Mouse (Mus musculus): ENCODE measurements around the gene Adh5. TPM values are rescaled to one million over a fixed set of nuclear protein-coding genes. Genes with fewer than 3 reads are reported as not detected.

Gene Adh5
- 40.4 and 47.3 TPM in 2 replicates for polyA plus RNA-seq (2012; rRNA removed)

DNA sequence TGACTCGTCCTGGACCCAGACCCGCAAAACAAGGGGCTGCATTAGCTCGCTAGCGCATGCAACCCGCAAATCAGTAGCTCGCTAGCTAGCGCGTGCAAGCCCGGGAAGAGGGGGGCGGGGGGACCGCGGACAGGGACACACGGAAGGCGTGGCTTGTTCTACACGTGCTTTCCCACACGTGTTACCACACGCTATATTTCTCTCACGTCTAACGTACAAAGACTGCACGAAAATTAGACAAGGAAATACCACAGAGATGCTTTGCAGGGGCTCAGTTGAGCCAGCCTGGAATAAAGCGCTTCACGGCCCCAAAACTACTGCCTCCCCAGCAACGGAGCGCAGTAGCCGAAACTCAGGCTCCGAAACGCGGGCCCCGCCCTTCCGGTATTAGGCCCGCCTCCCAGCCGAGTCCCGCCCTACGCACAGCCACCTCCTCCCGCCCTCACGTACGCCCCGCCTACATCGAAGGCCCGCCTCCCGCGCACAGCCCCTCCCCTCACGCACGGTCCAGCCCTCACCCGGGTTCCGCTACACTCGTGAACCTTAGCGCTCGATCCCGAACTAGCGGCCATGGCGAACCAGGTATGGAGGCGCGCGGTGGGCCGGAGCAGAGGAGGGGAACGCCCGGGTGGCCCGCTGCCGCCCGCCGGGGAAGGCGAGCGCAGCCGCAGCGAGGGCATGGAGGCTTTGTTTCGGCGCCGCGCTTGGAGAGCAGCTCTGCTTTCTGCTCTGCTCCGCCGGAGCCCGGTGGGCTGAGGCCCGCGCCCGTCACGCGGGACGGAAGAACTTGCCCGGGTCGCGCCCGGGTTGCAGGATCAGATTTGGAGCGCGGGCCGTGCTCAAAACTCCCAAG is at the start of gene Adh5:
Gene Adh5, plus strand, starts transcription at position 482 of the 853 bp plus-strand sequence.

DNA sequence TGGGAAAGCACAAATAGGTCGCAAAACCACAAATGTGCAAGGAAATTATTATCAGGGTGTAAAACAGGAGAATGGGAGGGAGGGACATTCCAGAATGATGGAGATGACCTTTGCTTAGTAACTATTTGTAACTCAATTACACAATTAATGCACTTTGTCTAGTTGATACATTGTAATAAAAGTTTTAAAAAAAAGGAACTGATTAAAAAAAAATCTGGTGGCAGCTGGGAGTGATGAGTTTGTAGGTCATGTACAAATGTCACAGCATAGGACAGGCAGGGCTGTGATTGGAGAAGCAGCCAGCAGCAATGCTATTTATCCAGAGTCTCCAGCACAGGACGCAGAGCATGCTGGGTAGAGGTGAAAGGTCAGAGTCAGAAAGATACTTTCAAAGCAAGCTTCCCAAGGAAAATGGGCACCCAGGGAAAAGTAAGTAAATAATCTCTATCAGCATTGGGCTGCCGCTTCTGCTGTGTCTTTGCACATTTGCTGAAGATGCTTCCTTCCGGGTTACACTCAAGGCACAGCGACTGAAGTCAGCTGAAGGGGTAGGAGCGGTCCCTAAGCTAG is 27.7 kb upstream of the Adh5 start, which contains the start of gene Adh4:
Gene Adh4, plus strand, starts transcription at position 346 of the 570 bp plus-strand sequence.

DNA sequence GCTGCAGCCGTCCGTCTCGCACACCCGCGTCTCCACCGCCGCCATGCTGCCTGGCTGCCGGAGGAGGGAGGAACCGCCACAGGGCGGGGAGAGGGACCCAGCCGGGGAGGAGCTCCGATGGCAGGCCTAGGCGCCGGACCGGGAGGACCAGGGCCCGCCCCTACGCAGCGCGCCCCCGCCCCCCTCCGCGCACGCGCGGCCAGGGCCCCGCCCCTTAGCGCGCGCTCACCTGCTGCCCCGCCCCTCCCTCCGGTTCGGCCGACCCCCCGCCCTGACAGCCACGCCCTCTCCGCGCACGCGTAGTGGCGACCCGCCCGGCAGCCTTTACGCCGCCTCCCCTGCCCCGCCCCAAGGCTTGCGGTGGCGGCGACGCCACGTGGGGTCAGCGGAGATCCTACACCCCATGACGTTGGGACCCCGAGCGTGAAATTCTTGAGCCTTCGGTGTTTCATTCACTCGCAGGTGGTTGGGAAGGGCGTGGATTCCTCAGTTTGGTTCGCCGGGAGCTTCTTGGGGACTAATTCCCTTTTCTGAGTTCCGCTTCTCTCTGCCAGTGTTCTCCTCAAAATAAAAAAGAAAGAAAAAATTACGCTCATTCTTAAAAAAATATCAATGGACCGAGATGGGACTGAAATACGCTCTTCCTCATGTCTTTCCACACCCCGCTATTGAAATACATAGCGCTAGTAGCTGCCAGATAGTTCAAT is 46.6 kb downstream of the Adh5 start, which contains the start of gene Metap1:
Gene Metap1, minus strand, starts transcription at position 189 of the 707 bp plus-strand sequence.

Other genes with a start within 250 kb of the Adh5 start
- gene 4930579F01Rik, start 249.3 kb upstream of the Adh5 start, polyA plus RNA-seq (2012; rRNA removed) = not detected in 2 replicates
- gene Adh7, start 225.3 kb upstream of the Adh5 start, polyA plus RNA-seq (2012; rRNA removed) = 0.05 and 0.12 TPM in 2 replicates
- gene Adh1, start 182.1 kb upstream of the Adh5 start, polyA plus RNA-seq (2012; rRNA removed) = 3.1 and 3.5 TPM in 2 replicates
- gene Adh6a, start 129.8 kb upstream of the Adh5 start, polyA plus RNA-seq (2012; rRNA removed) = not detected in 2 replicates
- gene Adh6b, start 101.3 kb upstream of the Adh5 start, polyA plus RNA-seq (2012; rRNA removed) = 0.18 and 0.21 TPM in 2 replicates
- 0.03 and 0.08 TPM in 2 replicates for gene Adh4, start 27.6 kb upstream of the Adh5 start, polyA plus RNA-seq (2012; rRNA removed)
- gene Metap1, start 46.4 kb downstream of the Adh5 start, polyA plus RNA-seq (2012; rRNA removed) = 20.8 and 26.5 TPM in 2 replicates
- 78.2 and 90.9 TPM in 2 replicates for gene Eif4e, start 83.1 kb downstream of the Adh5 start, polyA plus RNA-seq (2012; rRNA removed)